Mouse (Mus musculus): ENCODE data around the gene Gm21095. TPM values are rescaled to one million over a fixed set of nuclear protein-coding genes. Genes with fewer than 3 reads are reported as not detected.
"Not testable (repeated sequence)": the region's sequence is repeated elsewhere in the genome, so short reads cannot be mapped to it uniquely, and the experiment has no call there.

Gene Gm21095
- polyA plus RNA-seq (2015; fragmentation: Nextera tagmentation; extraction: Ambion mirVana): not detected in 2 replicates

DNA sequence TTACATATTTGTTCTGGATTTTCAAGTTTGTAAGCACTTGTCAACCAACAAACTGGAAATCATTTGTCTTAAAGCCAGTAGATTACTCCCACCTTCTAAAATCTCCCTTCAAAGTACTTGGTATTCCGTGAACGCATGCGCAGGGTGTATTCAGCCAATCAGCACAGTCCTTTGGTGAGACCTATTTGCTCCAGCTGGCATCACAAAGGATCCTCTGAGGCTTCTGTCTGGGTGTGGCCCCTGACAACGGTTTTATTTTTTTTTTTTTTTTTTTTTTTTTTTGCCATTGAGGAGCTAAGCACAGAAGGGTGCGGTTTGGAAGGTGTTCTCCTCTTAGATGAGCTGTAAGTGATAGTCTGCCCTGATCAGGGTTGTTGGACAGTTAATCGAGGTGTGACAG, at the start of gene Gm21095:
Gene Gm21095, plus strand, starts transcription at position 301 of the 400 bp plus-strand sequence.
- H3K4me1 ChIP-seq (ENCODE audit: insufficient read depth, low read depth, low read length); H3K27ac ChIP-seq (ENCODE audit: low read length); H3K36me3 ChIP-seq (ENCODE audit: insufficient read depth, low read length); DNase-seq (ENCODE audit: low spot score); H3K9ac ChIP-seq (replicated peaks; ENCODE audit: low read depth); H3K27me3 ChIP-seq (replicated peaks; ENCODE audit: insufficient read depth, low read length); H3K9me3 ChIP-seq (ENCODE audit: low read length); ATAC-seq; H3K4me3 ChIP-seq (ENCODE audit: low read depth, low read length); H3K4me2 ChIP-seq (replicated peaks; ENCODE audit: low read depth, low read length): not testable (repeated sequence)
- WGBS: no CpG with 5 or more reads among the region's 6 CpGs

Data from lung, postnatal 0 days (tissue).